Mouse (Mus musculus): ENCODE data around the gene Olfr131.
"Not testable (repeated sequence)": the region's sequence is repeated elsewhere in the genome, so short reads cannot be mapped to it uniquely, and the experiment has no call there.

Gene Olfr131

GRCm38 (mm10) chr17:38088593-38088992 lies at the start of gene Olfr131:
Olfr131 (minus strand) TSS chr17:38088693.
- no peak for DNase-seq (ENCODE audit: low read depth)

DNA sequence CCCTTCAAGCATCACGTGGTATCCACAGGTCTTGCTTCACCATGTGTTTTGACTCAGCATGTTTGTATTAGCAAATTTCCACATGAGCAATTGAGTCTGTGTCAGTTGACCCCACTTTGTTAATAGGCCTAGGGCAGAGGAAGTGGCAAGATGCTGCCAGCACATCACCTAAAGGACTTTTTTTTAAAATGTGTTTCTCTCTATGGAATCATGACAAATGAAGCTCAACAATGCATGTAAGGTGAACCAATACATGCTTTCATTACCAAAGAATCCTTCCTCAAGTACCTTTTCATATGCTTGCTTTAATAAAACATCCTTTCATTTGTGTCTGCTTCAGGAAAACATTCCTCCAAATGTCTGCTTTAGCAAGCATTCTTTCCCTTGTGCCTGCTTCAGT lies 45.9 kb upstream of the Olfr131 start, which contains the start of gene Olfr132:
Olfr132 (minus strand) TSS at position 101 of the 400 bp plus-strand sequence.
- no peak for DNase-seq (ENCODE audit: low read depth)

DNA sequence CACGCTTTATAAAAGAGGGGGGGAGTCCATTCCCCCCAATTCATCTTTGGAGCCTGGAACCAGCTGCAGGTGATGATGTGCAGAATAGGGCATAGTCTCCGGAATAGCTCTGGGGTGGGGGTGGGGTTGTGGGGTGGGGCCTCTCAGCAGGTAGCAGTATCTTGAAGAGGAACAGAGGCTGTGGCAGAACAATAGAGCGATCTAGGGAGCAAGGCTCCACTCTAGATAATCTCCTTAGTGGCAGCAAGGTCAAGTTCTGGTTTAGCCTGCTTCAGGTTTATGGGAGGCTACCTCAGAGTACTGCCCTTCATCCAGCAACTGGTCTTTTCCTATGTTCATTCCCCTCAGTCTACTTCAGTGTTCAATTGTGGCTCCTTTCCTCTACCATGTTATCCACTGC lies 36.9 kb upstream of the Olfr131 start:
- not testable (repeated sequence) for DNase-seq (ENCODE audit: low read depth)

DNA sequence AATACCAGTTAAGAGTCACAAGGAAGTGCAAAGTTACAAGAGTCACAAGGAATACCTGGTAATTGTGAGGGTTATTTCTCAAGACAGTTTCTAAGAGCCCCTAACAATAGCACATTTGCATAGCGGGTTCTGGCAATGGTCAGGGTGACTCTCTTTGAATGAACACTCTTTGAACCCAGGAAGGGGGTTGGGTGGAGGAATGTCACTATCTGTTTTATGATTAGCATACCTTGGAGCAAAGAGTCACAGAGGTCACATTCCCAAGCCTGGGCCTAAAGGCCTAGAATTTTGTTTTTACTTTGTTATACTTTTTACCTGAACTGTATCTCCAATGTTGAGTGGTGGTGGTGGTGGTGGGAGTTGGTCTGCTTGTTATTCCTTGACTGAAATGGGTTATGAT lies 35.7 kb upstream of the Olfr131 start:
- not testable (repeated sequence) for DNase-seq (ENCODE audit: low read depth)

GRCm38 (mm10) chr17:38082364-38082763 lies 6.1 kb downstream of the Olfr131 start:
- DNase-seq (ENCODE audit: low read depth) = no peak

DNA sequence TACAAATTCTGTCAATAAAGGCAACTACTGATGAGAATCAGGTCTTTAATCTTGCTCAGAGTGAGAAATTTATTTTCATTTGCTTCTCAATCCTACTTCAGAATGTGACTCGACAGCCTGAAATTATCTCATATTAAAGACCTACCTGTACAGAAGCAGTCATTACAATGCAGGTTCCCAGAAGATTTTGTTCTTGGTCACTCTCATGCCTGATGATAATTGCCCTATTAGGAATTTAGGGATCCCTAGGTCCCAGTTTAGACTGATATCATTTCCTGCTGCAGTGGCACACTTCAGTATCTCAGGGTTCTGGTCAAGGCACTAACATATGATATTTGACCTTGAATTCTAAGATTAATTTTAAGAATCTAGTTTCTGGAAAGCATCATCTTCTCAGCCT lies 24.9 kb downstream of the Olfr131 start, which contains the start of gene Olfr130:
Olfr130 (plus strand) TSS at position 301 of the 400 bp plus-strand sequence.
- DNase-seq (ENCODE audit: low read depth) = no peak

GRCm38 (mm10) chr17:38059979-38060378 lies 28.5 kb downstream of the Olfr131 start, which contains the start of gene Olfr129:
Olfr129 (minus strand) TSS chr17:38060079.
- DNase-seq (ENCODE audit: low read depth) = no peak

All from 416B (cell line).